Mouse (Mus musculus): Measurements from ENCODE around the gene Atp6v0d1.

The Atp6v0d1 gene

GRCm38 (mm10) chr8:105537011-105537677 lies 28.7 kb downstream of the Atp6v0d1 start:
- peak; percentile 97 for DNase-seq (ENCODE audit: low read depth)

- no peak for DNase-seq (ENCODE audit: low read depth)
Measured at GRCm38 (mm10) chr8:105536546-105536945, 29.3 kb downstream of the Atp6v0d1 start.

GRCm38 (mm10) chr8:105533892-105534329 lies 31.9 kb downstream of the Atp6v0d1 start:
- DNase-seq (ENCODE audit: low read depth): peak; percentile 79

GRCm38 (mm10) chr8:105533439-105533838 lies 32.4 kb downstream of the Atp6v0d1 start:
- no peak for DNase-seq (ENCODE audit: low read depth)

GRCm38 (mm10) chr8:105531774-105532173 lies 34.1 kb downstream of the Atp6v0d1 start:
- DNase-seq (ENCODE audit: low read depth): peak; percentile 74

GRCm38 (mm10) chr8:105529271-105529670 lies 36.6 kb downstream of the Atp6v0d1 start:
- DNase-seq (ENCODE audit: low read depth): no peak

GRCm38 (mm10) chr8:105528206-105528605 lies 37.6 kb downstream of the Atp6v0d1 start:
- no peak for DNase-seq (ENCODE audit: low read depth)

GRCm38 (mm10) chr8:105527110-105527509 lies 38.7 kb downstream of the Atp6v0d1 start:
- DNase-seq (ENCODE audit: low read depth): peak; percentile 18

- no peak for DNase-seq (ENCODE audit: low read depth)
Measured at GRCm38 (mm10) chr8:105522890-105523289, 43.0 kb downstream of the Atp6v0d1 start.

GRCm38 (mm10) chr8:105521995-105522769 lies 43.7 kb downstream of the Atp6v0d1 start:
- no peak for DNase-seq (ENCODE audit: low read depth)

GRCm38 (mm10) chr8:105521061-105521460 lies 44.8 kb downstream of the Atp6v0d1 start:
- no peak for DNase-seq (ENCODE audit: low read depth)

GRCm38 (mm10) chr8:105520521-105520920 lies 45.3 kb downstream of the Atp6v0d1 start:
- no peak for DNase-seq (ENCODE audit: low read depth)

- no peak for DNase-seq (ENCODE audit: low read depth)
Measured at GRCm38 (mm10) chr8:105519591-105519990, 46.3 kb downstream of the Atp6v0d1 start.

GRCm38 (mm10) chr8:105518436-105519313 lies 47.2 kb downstream of the Atp6v0d1 start, which contains the start of gene Hsd11b2:
Gene Hsd11b2 (plus strand): TSS chr8:105518755.
- peak; percentile 37 for DNase-seq (ENCODE audit: low read depth)

- no peak for DNase-seq (ENCODE audit: low read depth)
Measured at GRCm38 (mm10) chr8:105517346-105517745, 48.5 kb downstream of the Atp6v0d1 start.

GRCm38 (mm10) chr8:105516018-105516645 lies 49.7 kb downstream of the Atp6v0d1 start:
- peak; percentile 79 for DNase-seq (ENCODE audit: low read depth)

GRCm38 (mm10) chr8:105514656-105515055 lies 51.2 kb downstream of the Atp6v0d1 start:
- DNase-seq (ENCODE audit: low read depth): no peak

GRCm38 (mm10) chr8:105514194-105514593 lies 51.7 kb downstream of the Atp6v0d1 start:
- no peak for DNase-seq (ENCODE audit: low read depth)

GRCm38 (mm10) chr8:105509997-105510735 lies 55.7 kb downstream of the Atp6v0d1 start:
- peak; percentile 17 for DNase-seq (ENCODE audit: low read depth)

- DNase-seq (ENCODE audit: low read depth): no peak
Measured at GRCm38 (mm10) chr8:105508758-105509157, 57.1 kb downstream of the Atp6v0d1 start.

GRCm38 (mm10) chr8:105506977-105507376 lies 58.9 kb downstream of the Atp6v0d1 start:
- DNase-seq (ENCODE audit: low read depth): no peak
